Mouse (Mus musculus) A20 (cell line): ENCODE measurements at regions not wholly inside any gene's neighbourhood (a gene's known extent, or its start where the extent isn't known, plus 50 kb on each side); places are given as distances from the start of the nearest gene placed in this dataset.
"Not testable (repeated sequence)": the region's sequence is repeated elsewhere in the genome, so short reads cannot be mapped to it uniquely, and the experiment has no call there.

Experiments
- DNase-seq: peaks from one replicate; pipeline ENCODE4 v3.0.0-alpha.2; 2011; ENCODE audit warnings: low read depth, low spot score

GRCm38 (mm10) chr1:184235131-184235983 is 201.3 kb upstream of the 1700056E22Rik start:
- peak; percentile 55 for DNase-seq

GRCm38 (mm10) chr1:184234320-184234988 is 200.4 kb upstream of the 1700056E22Rik start:
- DNase-seq = no peak

- DNase-seq = no peak
Observed at GRCm38 (mm10) chr1:184233741-184234255, 199.7 kb upstream of the 1700056E22Rik start.

GRCm38 (mm10) chr1:184222326-184222725 is 188.2 kb upstream of the 1700056E22Rik start:
- no peak for DNase-seq

- no peak for DNase-seq
Observed at GRCm38 (mm10) chr1:184221792-184222191, 187.7 kb upstream of the 1700056E22Rik start.

GRCm38 (mm10) chr1:184197272-184197671 is 163.2 kb upstream of the 1700056E22Rik start:
- DNase-seq = no peak

GRCm38 (mm10) chr1:184191325-184191724 is 157.2 kb upstream of the 1700056E22Rik start:
- no peak for DNase-seq

- DNase-seq = no peak
Observed at GRCm38 (mm10) chr1:184187582-184187981, 153.5 kb upstream of the 1700056E22Rik start.

GRCm38 (mm10) chr1:184182163-184182562 is 148.1 kb upstream of the 1700056E22Rik start:
- peak; percentile 52 for DNase-seq

- DNase-seq = not testable (repeated sequence)
Observed at GRCm38 (mm10) chr1:184174416-184174815, 140.3 kb upstream of the 1700056E22Rik start.

- DNase-seq = peak; percentile 26
Observed at GRCm38 (mm10) chr1:184173739-184174138, 139.6 kb upstream of the 1700056E22Rik start.

GRCm38 (mm10) chr1:184172986-184173385 is 138.9 kb upstream of the 1700056E22Rik start:
- DNase-seq = no peak

- DNase-seq = no peak
Observed at GRCm38 (mm10) chr1:184171601-184172000, 137.5 kb upstream of the 1700056E22Rik start.

GRCm38 (mm10) chr1:184170926-184171325 is 136.8 kb upstream of the 1700056E22Rik start:
- DNase-seq = peak; percentile 39

GRCm38 (mm10) chr1:184169967-184170366 is 135.9 kb upstream of the 1700056E22Rik start:
- no peak for DNase-seq

- no peak for DNase-seq
Observed at GRCm38 (mm10) chr1:184169034-184169783, 135.1 kb upstream of the 1700056E22Rik start.

- no peak for DNase-seq
Observed at GRCm38 (mm10) chr1:184166951-184167350, 132.8 kb upstream of the 1700056E22Rik start.

GRCm38 (mm10) chr1:184162526-184162925 is 128.4 kb upstream of the 1700056E22Rik start:
- not testable (repeated sequence) for DNase-seq

- DNase-seq = no peak
Observed at GRCm38 (mm10) chr1:184147713-184148112, 113.6 kb upstream of the 1700056E22Rik start.

GRCm38 (mm10) chr1:184142974-184143373 is 108.9 kb upstream of the 1700056E22Rik start:
- no peak for DNase-seq

- DNase-seq = no peak
Observed at GRCm38 (mm10) chr1:184140486-184140885, 106.4 kb upstream of the 1700056E22Rik start.

- DNase-seq = no peak
Observed at GRCm38 (mm10) chr1:184140082-184140481, 106.0 kb upstream of the 1700056E22Rik start.
